8 mouse cellular contexts compared by ENCODE assay signal in genomic region chr3:103801631-103802531, GRCm38 (mm10). TPM values are rescaled to one million over a fixed set of nuclear protein-coding genes. Genes with fewer than 3 reads are reported as not detected.
DNase-seq lines count a peak whose midpoint lies in the region; ATAC-seq and TF ChIP-seq lines count a peak whose summit lies in the region.

No protein-coding gene starts in this region.

- no peaks in the 10 kb centered on the region for H3K9me3 ChIP-seq in heart, postnatal 0 days (replicated peaks; ENCODE audit: control insufficient read depth, low read length)
- H3K9me3 ChIP-seq in liver, embryonic 15.5 days (replicated peaks), result no peaks in the 10 kb centered on the region

- TF ChIP-seq CTCF in heart, postnatal 0 days (IDR thresholded peaks at IDR 0.05; ENCODE audit: low read depth), result no peak; the same call in 1 of the 2 replicates

- 0 out of 2 replicates have a peak overlapping the region, but pooled peaks have one; percentile 25 for H3K9ac ChIP-seq in heart, postnatal 0 days (replicated peaks; ENCODE audit: low read depth, low read length)
- H3K9ac ChIP-seq in liver, embryonic 15.5 days, result peak overlapping the region; percentile 41; the same call in 1 of the 2 replicates

- WGBS in heart, postnatal 0 days, result 17% methylated on average over 10 of the region's 10 CpGs
- under 1% methylated on average over 10 of the region's 10 CpGs for WGBS in large intestine, adult 2 months
- WGBS in liver, embryonic 15.5 days (ENCODE audit: insufficient replicate concordance), result 9% methylated on average over 10 of the region's 10 CpGs

- peak; percentile 95 for DNase-seq in 416B (ENCODE audit: low read depth)
- peak; percentile 76 for DNase-seq in adrenal gland, adult 8-10 months
- DNase-seq in heart, postnatal 0 days (ENCODE audit: low spot score), result peak; percentile 97
- DNase-seq in large intestine, adult 2 months (ENCODE audit: low read depth, low spot score), result peak; percentile 93
- DNase-seq in right cerebral cortex, postnatal 10 days (ENCODE audit: low spot score in 2 of 2), result peak; percentile 63 to 77
- peak; percentile 47 for DNase-seq in urinary bladder, postnatal 25 days (ENCODE audit: low spot score)

- no peaks in the 10 kb centered on the region for H3K27me3 ChIP-seq in heart, postnatal 0 days (ENCODE audit: control insufficient read depth, insufficient read depth, low read length)
- H3K27me3 ChIP-seq in liver, embryonic 15.5 days, result no peaks in the 10 kb centered on the region

- peak; percentile 72 for ATAC-seq in erythroblast, adult 5-6 weeks (replicated peaks; ENCODE audit: low FRiP score, poor library complexity, severe bottlenecking)
- peak; percentile 99 for ATAC-seq in heart, postnatal 0 days (ENCODE audit: insufficient read depth, low read depth)
- peak; percentile 73 for ATAC-seq in liver, embryonic 15.5 days (ENCODE audit: insufficient read depth)

- TF ChIP-seq EP300 in heart, postnatal 0 days (IDR thresholded peaks at IDR 0.05; ENCODE audit: low read depth), result peak; percentile 89

- H3K4me1 ChIP-seq in heart, postnatal 0 days (ENCODE audit: control insufficient read depth, insufficient read depth), result peaks cover 9% of the 10 kb centered on the region; the same call in 1 of the 2 replicates
- peaks cover 87% of the 10 kb centered on the region for H3K4me1 ChIP-seq in liver, embryonic 15.5 days (replicated peaks)

- H3K27ac ChIP-seq in heart, postnatal 0 days (ENCODE audit: low read depth), result peak overlapping the region; percentile 96
- H3K27ac ChIP-seq in liver, embryonic 15.5 days (replicated peaks), result peak overlapping the region; percentile 96

- no peak overlapping the region for H3K4me3 ChIP-seq in heart, postnatal 0 days (ENCODE audit: low read depth, low read length)
- H3K4me3 ChIP-seq in liver, embryonic 15.5 days (replicated peaks), result 0 out of 2 replicates have a peak overlapping the region, but pooled peaks have one; percentile 3

- H3K36me3 ChIP-seq in heart, postnatal 0 days (replicated peaks; ENCODE audit: control insufficient read depth, insufficient read depth, low read length), result peaks cover 29% of the 10 kb centered on the region
- peaks cover 51% of the 10 kb centered on the region for H3K36me3 ChIP-seq in liver, embryonic 15.5 days (replicated peaks)

- H3K4me2 ChIP-seq in heart, postnatal 0 days (ENCODE audit: low read depth, low read length), result peak overlapping the region; percentile 38
- H3K4me2 ChIP-seq in liver, embryonic 15.5 days, result peak overlapping the region; percentile 42

RNA-seq across cellular contexts. Expression of gene Dclre1b, which starts 7.4 kb away (rescaled TPM):
- total RNA-seq in adrenal gland, adult 8-10 months (2022), result 10 to 100 TPM; 11.2 to 14.7 (median 14.1) TPM
- 22.5 and 24.5 TPM in 2 replicates for total RNA-seq in erythroblast, adult 5-6 weeks (2015; ENCODE audit: low replicate concordance)
- 14.1 and 19.1 TPM in 2 replicates for total RNA-seq in erythroblast, adult 5-6 weeks (2017; ENCODE audit: low replicate concordance)
- total RNA-seq in heart, postnatal 0 days (2014; rRNA removed; ENCODE audit: low replicate concordance), result 3.5 and 3.9 TPM in 2 replicates
- polyA plus RNA-seq in heart, postnatal 0 days (2015; fragmentation: Nextera tagmentation; extraction: Ambion mirVana), result 13.5 and 14.2 TPM in 2 replicates
- polyA plus RNA-seq in large intestine, adult 2 months (2012; rRNA removed), result 7.1 and 12.0 TPM in 2 replicates
- 29.7 and 31.9 TPM in 2 replicates for polyA plus RNA-seq in liver, embryonic 15.5 days (2015; fragmentation: Nextera tagmentation; extraction: Ambion mirVana)

RNA-seq across cellular contexts. Expression of gene Ap4b1, which starts 7.4 kb away (rescaled TPM):
- total RNA-seq in adrenal gland, adult 8-10 months (2022), result 10 to 100 TPM; 18.0 to 21.1 (median 20.2) TPM
- 56.9 and 81.1 TPM in 2 replicates for total RNA-seq in erythroblast, adult 5-6 weeks (2015; ENCODE audit: low replicate concordance)
- 82.4 and 103 TPM in 2 replicates for total RNA-seq in erythroblast, adult 5-6 weeks (2017; ENCODE audit: low replicate concordance)
- 14.5 and 38.1 TPM in 2 replicates for total RNA-seq in heart, postnatal 0 days (2014; rRNA removed; ENCODE audit: low replicate concordance)
- polyA plus RNA-seq in heart, postnatal 0 days (2015; fragmentation: Nextera tagmentation; extraction: Ambion mirVana), result 14.5 and 14.9 TPM in 2 replicates
- polyA plus RNA-seq in large intestine, adult 2 months (2012; rRNA removed), result 14.3 and 15.0 TPM in 2 replicates
- 13.0 and 15.4 TPM in 2 replicates for polyA plus RNA-seq in liver, embryonic 15.5 days (2015; fragmentation: Nextera tagmentation; extraction: Ambion mirVana)

RNA-seq across cellular contexts. Expression of gene Gm43064, which starts 7.5 kb away (rescaled TPM):
- total RNA-seq in adrenal gland, adult 8-10 months (2022), result not detected
- total RNA-seq in erythroblast, adult 5-6 weeks (2015; ENCODE audit: low replicate concordance), result 11.5 and 30.2 TPM in 2 replicates
- 4.9 and 28.2 TPM in 2 replicates for total RNA-seq in erythroblast, adult 5-6 weeks (2017; ENCODE audit: low replicate concordance)
- total RNA-seq in heart, postnatal 0 days (2014; rRNA removed; ENCODE audit: low replicate concordance), result 0.50 TPM in 1 of 2 replicates, not detected in the other
- 0.37 TPM in 1 of 2 replicates, not detected in the other for polyA plus RNA-seq in heart, postnatal 0 days (2015; fragmentation: Nextera tagmentation; extraction: Ambion mirVana)
- 0.14 TPM in 1 of 2 replicates, not detected in the other for polyA plus RNA-seq in large intestine, adult 2 months (2012; rRNA removed)
- 1.1 and 1.2 TPM in 2 replicates for polyA plus RNA-seq in liver, embryonic 15.5 days (2015; fragmentation: Nextera tagmentation; extraction: Ambion mirVana)

RNA-seq across cellular contexts. Expression of gene Hipk1, which starts 10.5 kb away (rescaled TPM):
- 100 to 1,000 TPM; 103 to 160 (median 130) TPM for total RNA-seq in adrenal gland, adult 8-10 months (2022)
- 491 and 663 TPM in 2 replicates for total RNA-seq in erythroblast, adult 5-6 weeks (2015; ENCODE audit: low replicate concordance)
- 744 and 752 TPM in 2 replicates for total RNA-seq in erythroblast, adult 5-6 weeks (2017; ENCODE audit: low replicate concordance)
- total RNA-seq in heart, postnatal 0 days (2014; rRNA removed; ENCODE audit: low replicate concordance), result 56.9 and 61.1 TPM in 2 replicates
- polyA plus RNA-seq in heart, postnatal 0 days (2015; fragmentation: Nextera tagmentation; extraction: Ambion mirVana), result 6.1 and 7.0 TPM in 2 replicates
- polyA plus RNA-seq in large intestine, adult 2 months (2012; rRNA removed), result 28.8 and 52.0 TPM in 2 replicates
- 15.3 and 17.7 TPM in 2 replicates for polyA plus RNA-seq in liver, embryonic 15.5 days (2015; fragmentation: Nextera tagmentation; extraction: Ambion mirVana)

RNA-seq across cellular contexts. Expression of gene Bcl2l15, which starts 30.5 kb away (rescaled TPM):
- total RNA-seq in adrenal gland, adult 8-10 months (2022), result under 1 TPM in 3 of 4 experiments, not detected in 1; 0.24 to 0.49 (median 0.38) TPM
- total RNA-seq in erythroblast, adult 5-6 weeks (2015; ENCODE audit: low replicate concordance), result 26.8 and 28.8 TPM in 2 replicates
- total RNA-seq in erythroblast, adult 5-6 weeks (2017; ENCODE audit: low replicate concordance), result 38.9 and 50.0 TPM in 2 replicates
- not detected in 2 replicates for total RNA-seq in heart, postnatal 0 days (2014; rRNA removed; ENCODE audit: low replicate concordance)
- polyA plus RNA-seq in heart, postnatal 0 days (2015; fragmentation: Nextera tagmentation; extraction: Ambion mirVana), result 0.15 and 0.25 TPM in 2 replicates
- polyA plus RNA-seq in large intestine, adult 2 months (2012; rRNA removed), result 109 and 159 TPM in 2 replicates
- polyA plus RNA-seq in liver, embryonic 15.5 days (2015; fragmentation: Nextera tagmentation; extraction: Ambion mirVana), result 1.5 TPM in 2 replicates

Comparison
In these comparisons a context has a peak if more than half of its experiments do, and no peak if none do; other contexts are left out.
1. DNase-seq: peak in every context shown above with its lines; median percentile 97 in heart, postnatal 0 days; 95 in 416B; 93 in large intestine, adult 2 months; 76 in adrenal gland, adult 8-10 months; 70 in right cerebral cortex, postnatal 10 days; 47 in urinary bladder, postnatal 25 days.